Mouse (Mus musculus): ENCODE data around the gene Slc22a20. TPM values are rescaled to one million over a fixed set of nuclear protein-coding genes. Genes with fewer than 3 reads are reported as not detected.

Slc22a20 gene
- not detected in 2 replicates for polyA plus RNA-seq (2014; fragmentation: Nextera tagmentation; extraction: Ambion mirVana)

- WGBS, result 52% methylated on average over 4 of the region's 4 CpGs
- DNase-seq, result no peak
- no peak within 1 kb of the TSS for H3K9ac ChIP-seq (replicated peaks; ENCODE audit: low read length)
Measured at GRCm38 (mm10) chr19:5986043-5986442, at the start of gene Slc22a20. Gene Slc22a20, minus strand, starts transcription at chr19:5986143.

GRCm38 (mm10) chr19:6030520-6031280 is 44.8 kb upstream of the Slc22a20 start:
- WGBS, result 75% methylated on average over 14 of the region's 14 CpGs
- Histone ChIP-seq H3K4me2 (ENCODE audit: low read length) (no peak overlapping the region), H3K4me3 (replicated peaks; ENCODE audit: low read depth, low read length) (no peak overlapping the region), H3K4me1 (ENCODE audit: control insufficient read depth, insufficient read depth, low read length) (no peaks in the 10 kb centered on the region), H3K9ac (replicated peaks; ENCODE audit: low read length) (no peak overlapping the region), H3K9me3 (ENCODE audit: control insufficient read depth, low read length) (no peaks in the 10 kb centered on the region), H3K27me3 (ENCODE audit: control insufficient read depth, insufficient read depth, low read length) (no peaks in the 10 kb centered on the region), H3K36me3 (ENCODE audit: control insufficient read depth, insufficient read depth, low read length) (no peaks in the 10 kb centered on the region), H3K27ac (replicated peaks; ENCODE audit: low read depth, low read length) (no peak overlapping the region)
- DNase-seq, result no peak
- ATAC-seq (ENCODE audit: low FRiP score, low TSS enrichment), result no peak

More at GRCm38 (mm10) chr19:5986043-5986442, at the start of gene Slc22a20:
- H3K27me3 ChIP-seq (ENCODE audit: control insufficient read depth, insufficient read depth, low read length), result no peaks in the 10 kb centered on the region
- ATAC-seq (ENCODE audit: low FRiP score, low TSS enrichment), result no peak
- no peak within 1 kb of the TSS for H3K4me2 ChIP-seq (ENCODE audit: low read length)
- no peak within 1 kb of the TSS for H3K27ac ChIP-seq (replicated peaks; ENCODE audit: low read depth, low read length)
- H3K4me3 ChIP-seq (replicated peaks; ENCODE audit: low read depth, low read length), result no peak within 1 kb of the TSS
- H3K36me3 ChIP-seq (ENCODE audit: control insufficient read depth, insufficient read depth, low read length), result no peaks in the 10 kb centered on the region
- H3K4me1 ChIP-seq (ENCODE audit: control insufficient read depth, insufficient read depth, low read length), result peaks cover 7% of the 10 kb centered on the region; the same call in 1 of the 2 replicates
- no peaks in the 10 kb centered on the region for H3K9me3 ChIP-seq (ENCODE audit: control insufficient read depth, low read length)

GRCm38 (mm10) chr19:6029426-6029825 is 43.5 kb upstream of the Slc22a20 start:
- Histone ChIP-seq H3K27me3 (ENCODE audit: control insufficient read depth, insufficient read depth, low read length) (no peaks in the 10 kb centered on the region), H3K36me3 (ENCODE audit: control insufficient read depth, insufficient read depth, low read length) (no peaks in the 10 kb centered on the region), H3K27ac (replicated peaks; ENCODE audit: low read depth, low read length) (no peak overlapping the region), H3K4me1 (ENCODE audit: control insufficient read depth, insufficient read depth, low read length) (no peaks in the 10 kb centered on the region), H3K9ac (replicated peaks; ENCODE audit: low read length) (no peak overlapping the region), H3K9me3 (ENCODE audit: control insufficient read depth, low read length) (no peaks in the 10 kb centered on the region), H3K4me2 (ENCODE audit: low read length) (no peak overlapping the region), H3K4me3 (replicated peaks; ENCODE audit: low read depth, low read length) (no peak overlapping the region)
- WGBS, result 79% methylated on average over 9 of the region's 9 CpGs
- DNase-seq (no peak), ATAC-seq (ENCODE audit: low FRiP score, low TSS enrichment) (no peak)

- ATAC-seq (ENCODE audit: low FRiP score, low TSS enrichment) (no peak), DNase-seq (no peak)
- Histone ChIP-seq H3K9ac (replicated peaks; ENCODE audit: low read length) (no peak overlapping the region), H3K27me3 (ENCODE audit: control insufficient read depth, insufficient read depth, low read length) (no peaks in the 10 kb centered on the region), H3K4me3 (replicated peaks; ENCODE audit: low read depth, low read length) (no peak overlapping the region), H3K27ac (replicated peaks; ENCODE audit: low read depth, low read length) (no peak overlapping the region), H3K36me3 (ENCODE audit: control insufficient read depth, insufficient read depth, low read length) (no peaks in the 10 kb centered on the region), H3K9me3 (ENCODE audit: control insufficient read depth, low read length) (no peaks in the 10 kb centered on the region), H3K4me1 (ENCODE audit: control insufficient read depth, insufficient read depth, low read length) (no peaks in the 10 kb centered on the region), H3K4me2 (ENCODE audit: low read length) (no peak overlapping the region)
- 91% methylated on average over 6 of the region's 6 CpGs for WGBS
Measured at GRCm38 (mm10) chr19:6028991-6029390, 43.0 kb upstream of the Slc22a20 start.

GRCm38 (mm10) chr19:6023930-6024329 is 38.0 kb upstream of the Slc22a20 start:
- H3K4me2 ChIP-seq (ENCODE audit: low read length), result no peak overlapping the region
- no peak overlapping the region for H3K27ac ChIP-seq (replicated peaks; ENCODE audit: low read depth, low read length)
- no peaks in the 10 kb centered on the region for H3K36me3 ChIP-seq (ENCODE audit: control insufficient read depth, insufficient read depth, low read length)
- DNase-seq, result no peak
- no peaks in the 10 kb centered on the region for H3K27me3 ChIP-seq (ENCODE audit: control insufficient read depth, insufficient read depth, low read length)
- no peaks in the 10 kb centered on the region for H3K4me1 ChIP-seq (ENCODE audit: control insufficient read depth, insufficient read depth, low read length)
- ATAC-seq (ENCODE audit: low FRiP score, low TSS enrichment), result no peak
- H3K4me3 ChIP-seq (replicated peaks; ENCODE audit: low read depth, low read length), result no peak overlapping the region
- H3K9ac ChIP-seq (replicated peaks; ENCODE audit: low read length), result no peak overlapping the region
- no peaks in the 10 kb centered on the region for H3K9me3 ChIP-seq (ENCODE audit: control insufficient read depth, low read length)
- 86% methylated on average over 7 of the region's 7 CpGs for WGBS

GRCm38 (mm10) chr19:6023059-6023458 is 37.1 kb upstream of the Slc22a20 start:
- 68% methylated on average over 8 of the region's 8 CpGs for WGBS
- no peak overlapping the region for H3K27ac ChIP-seq (replicated peaks; ENCODE audit: low read depth, low read length)
- no peaks in the 10 kb centered on the region for H3K9me3 ChIP-seq (ENCODE audit: control insufficient read depth, low read length)
- DNase-seq (no peak), ATAC-seq (ENCODE audit: low FRiP score, low TSS enrichment) (no peak)
- H3K27me3 ChIP-seq (ENCODE audit: control insufficient read depth, insufficient read depth, low read length), result no peaks in the 10 kb centered on the region
- no peaks in the 10 kb centered on the region for H3K4me1 ChIP-seq (ENCODE audit: control insufficient read depth, insufficient read depth, low read length)
- H3K4me2 ChIP-seq (ENCODE audit: low read length), result no peak overlapping the region
- no peak overlapping the region for H3K4me3 ChIP-seq (replicated peaks; ENCODE audit: low read depth, low read length)
- no peak overlapping the region for H3K9ac ChIP-seq (replicated peaks; ENCODE audit: low read length)
- no peaks in the 10 kb centered on the region for H3K36me3 ChIP-seq (ENCODE audit: control insufficient read depth, insufficient read depth, low read length)

- 66% methylated on average over 3 of the region's 3 CpGs for WGBS
- no peaks in the 10 kb centered on the region for H3K9me3 ChIP-seq (ENCODE audit: control insufficient read depth, low read length)
- no peak overlapping the region for H3K27ac ChIP-seq (replicated peaks; ENCODE audit: low read depth, low read length)
- ATAC-seq (ENCODE audit: low FRiP score, low TSS enrichment), result no peak
- H3K4me1 ChIP-seq (ENCODE audit: control insufficient read depth, insufficient read depth, low read length), result no peaks in the 10 kb centered on the region
- no peak overlapping the region for H3K4me2 ChIP-seq (ENCODE audit: low read length)
- no peaks in the 10 kb centered on the region for H3K36me3 ChIP-seq (ENCODE audit: control insufficient read depth, insufficient read depth, low read length)
- no peak overlapping the region for H3K4me3 ChIP-seq (replicated peaks; ENCODE audit: low read depth, low read length)
- H3K27me3 ChIP-seq (ENCODE audit: control insufficient read depth, insufficient read depth, low read length), result peaks cover 7% of the 10 kb centered on the region; the same call in 1 of the 2 replicates
- DNase-seq, result no peak
- H3K9ac ChIP-seq (replicated peaks; ENCODE audit: low read length), result no peak overlapping the region
Measured at GRCm38 (mm10) chr19:6020276-6020675, 34.3 kb upstream of the Slc22a20 start.

- Histone ChIP-seq H3K36me3 (ENCODE audit: control insufficient read depth, insufficient read depth, low read length) (no peaks in the 10 kb centered on the region), H3K27me3 (ENCODE audit: control insufficient read depth, insufficient read depth, low read length) (peaks cover 7% of the 10 kb centered on the region; the same call in 1 of the 2 replicates), H3K9me3 (ENCODE audit: control insufficient read depth, low read length) (no peaks in the 10 kb centered on the region), H3K27ac (replicated peaks; ENCODE audit: low read depth, low read length) (no peak overlapping the region), H3K4me1 (ENCODE audit: control insufficient read depth, insufficient read depth, low read length) (no peaks in the 10 kb centered on the region), H3K9ac (replicated peaks; ENCODE audit: low read length) (no peak overlapping the region), H3K4me2 (ENCODE audit: low read length) (no peak overlapping the region), H3K4me3 (replicated peaks; ENCODE audit: low read depth, low read length) (no peak overlapping the region)
- peak; percentile 86 for DNase-seq
- no peak for ATAC-seq (ENCODE audit: low FRiP score, low TSS enrichment)
- WGBS, result 32% methylated on average over 15 of the region's 15 CpGs
Measured at GRCm38 (mm10) chr19:6018142-6019089, 32.5 kb upstream of the Slc22a20 start.
